Mouse (Mus musculus) hindbrain, embryonic 15.5 days (tissue): Measurements from ENCODE around the gene Vmp1. TPM values are rescaled to one million over a fixed set of nuclear protein-coding genes. Genes with fewer than 3 reads are reported as not detected.

Source experiments
- ATAC-seq: fragments of 200-750 bp; cut with Nextera tagmentation; 2 replicates; pipeline ENCODE4 v1.8.0; 2017; ENCODE audit warnings: low read depth, moderate number of reproducible peaks, moderate TSS enrichment; ENCODE audit not compliant: low FRiP score
- H3K27ac ChIP-seq: fragments of 300-500 bp; sonication (generic); replicated peaks from 2 replicates; pipeline ENCODE4 v1.5.1; 2015; ENCODE audit warnings: mild to moderate bottlenecking, inconsistent platforms
- H3K27me3 ChIP-seq: fragments of 300-500 bp; sonication (generic); 2 replicates; pipeline ENCODE4 v1.6.1; 2015; ENCODE audit warnings: control low read depth, inconsistent platforms
- H3K36me3 ChIP-seq: fragments of 300-500 bp; sonication (generic); 2 replicates; pipeline ENCODE4 v1.6.1; 2015; ENCODE audit warnings: control low read depth, inconsistent platforms
- H3K4me1 ChIP-seq: fragments of 300-500 bp; sonication (generic); replicated peaks from 2 replicates; pipeline ENCODE4 v1.6.1; 2015; ENCODE audit warnings: control low read depth, inconsistent platforms
- H3K4me2 ChIP-seq: fragments of 300-500 bp; sonication (generic); 2 replicates; pipeline ENCODE4 v1.6.1; 2015; ENCODE audit warnings: moderate library complexity, mild to moderate bottlenecking, inconsistent platforms
- H3K4me3 ChIP-seq: fragments of 300-500 bp; sonication (generic); 2 replicates; pipeline ENCODE4 v1.5.1; 2015; ENCODE audit warnings: mild to moderate bottlenecking, inconsistent platforms
- H3K9ac ChIP-seq: fragments of 300-500 bp; sonication (generic); 2 replicates; pipeline ENCODE4 v1.6.1; 2015; ENCODE audit warnings: inconsistent platforms
- H3K9me3 ChIP-seq: fragments of 300-500 bp; sonication (generic); 2 replicates; pipeline ENCODE4 v1.6.1; 2016; ENCODE audit warnings: control low read depth, inconsistent platforms
- WGBS: fragments of 180-500 bp; shearing (Covaris S2); methylation state at CpG from one replicate; pipeline ENCODE4 v1.1.7; 2015; 5-methylcytosine and 5-hydroxymethylcytosine counted together
- microRNA counts: library from miRNA; unstranded; fragments of <30 nt; microRNA quantifications from one replicate; lab custom pipeline; 2016
- microRNA-seq: library from miRNA; unstranded; fragments of <30 nt; microRNA quantifications from one replicate; pipeline ENCODE4, GENCODE M21; 2016
- polyA plus RNA-seq: library from polyadenylated mRNA; unstranded; fragments of >200 nt; fragmentation: Nextera tagmentation; extraction: Ambion mirVana; gene quantifications from 2 replicates; pipeline ENCODE4 v1.2.1, GENCODE M21; 2015

The Vmp1 gene
- polyA plus RNA-seq, 1 experiment from 2014 or later: 114 TPM

GRCm38 (mm10) chr11:86539716-86540475 lies 143.7 kb downstream of the Vmp1 start:
- 91% methylated on average over 6 of the region's 6 CpGs for WGBS
- H3K4me3 ChIP-seq: no peak overlapping the region
- no peaks in the 10 kb centered on the region for H3K36me3 ChIP-seq
- H3K9ac ChIP-seq: no peak overlapping the region
- H3K27ac ChIP-seq: no peak overlapping the region
- peaks cover 25% of the 10 kb centered on the region for H3K4me1 ChIP-seq
- H3K27me3 ChIP-seq: no peaks in the 10 kb centered on the region
- ATAC-seq: no peak
- H3K9me3 ChIP-seq: no peaks in the 10 kb centered on the region
- no peak overlapping the region for H3K4me2 ChIP-seq

- 96% methylated on average over 4 of the region's 4 CpGs for WGBS
- Histone ChIP-seq H3K27me3 (no peaks in the 10 kb centered on the region), H3K36me3 (no peaks in the 10 kb centered on the region), H3K9me3 (no peaks in the 10 kb centered on the region), H3K9ac (no peak overlapping the region), H3K4me3 (no peak overlapping the region), H3K4me1 (peaks cover 23% of the 10 kb centered on the region), H3K27ac (no peak overlapping the region), H3K4me2 (no peak overlapping the region)
- no peak for ATAC-seq
These were observed 144.8 kb downstream of the Vmp1 start for GRCm38 (mm10) chr11:86538786-86539185.

GRCm38 (mm10) chr11:86534201-86534910 lies 149.3 kb downstream of the Vmp1 start:
- no peak for ATAC-seq

More at GRCm38 (mm10) chr11:86534201-86534910, 149.3 kb downstream of the Vmp1 start:
- Histone ChIP-seq H3K27me3 (no peaks in the 10 kb centered on the region), H3K4me2 (no peak overlapping the region), H3K9ac (no peak overlapping the region), H3K4me1 (no peaks in the 10 kb centered on the region), H3K9me3 (no peaks in the 10 kb centered on the region), H3K4me3 (no peak overlapping the region), H3K27ac (no peak overlapping the region), H3K36me3 (peaks cover 19% of the 10 kb centered on the region)
- 97% methylated on average over 5 of the region's 5 CpGs for WGBS

MicroRNAs within 50 kb of the gene (microRNA counts, 519-probe panel; counts per million panel counts)
- 3,663 counts per million, percentile 76 among the panel's probes with 10 or more counts for microRNA mmu-miR-21 (lab: Ali Mortazavi, UCI)

Small RNA genes lying within 50 kb of the gene (microRNA-seq; reads per million reads assigned to microRNA genes)
- 3,543 reads per million, percentile 89 among the genes with 10 or more reads in this experiment for gene Mir21a

Other genes starting within 250 kb of the Vmp1 start
- gene Rnft1, start 199.2 kb downstream of the Vmp1 start, polyA plus RNA-seq: 17.8 and 17.9 TPM in 2 replicates
- gene Rps6kb1, start 139.0 kb downstream of the Vmp1 start, polyA plus RNA-seq: 49.5 and 49.8 TPM in 2 replicates
- gene Tubd1, start 138.8 kb downstream of the Vmp1 start, polyA plus RNA-seq: 6.4 and 7.8 TPM in 2 replicates
- gene Ptrh2, start 149 bp upstream of the Vmp1 start, polyA plus RNA-seq: 28.2 and 29.9 TPM in 2 replicates
- 156 and 164 TPM in 2 replicates for gene Cltc, start 73.7 kb upstream of the Vmp1 start, polyA plus RNA-seq
- 17.6 and 19.8 TPM in 2 replicates for gene Dhx40, start 123.9 kb upstream of the Vmp1 start, polyA plus RNA-seq